Mouse (Mus musculus): Measurements from ENCODE around the gene Lekr1.

Gene Lekr1

DNA sequence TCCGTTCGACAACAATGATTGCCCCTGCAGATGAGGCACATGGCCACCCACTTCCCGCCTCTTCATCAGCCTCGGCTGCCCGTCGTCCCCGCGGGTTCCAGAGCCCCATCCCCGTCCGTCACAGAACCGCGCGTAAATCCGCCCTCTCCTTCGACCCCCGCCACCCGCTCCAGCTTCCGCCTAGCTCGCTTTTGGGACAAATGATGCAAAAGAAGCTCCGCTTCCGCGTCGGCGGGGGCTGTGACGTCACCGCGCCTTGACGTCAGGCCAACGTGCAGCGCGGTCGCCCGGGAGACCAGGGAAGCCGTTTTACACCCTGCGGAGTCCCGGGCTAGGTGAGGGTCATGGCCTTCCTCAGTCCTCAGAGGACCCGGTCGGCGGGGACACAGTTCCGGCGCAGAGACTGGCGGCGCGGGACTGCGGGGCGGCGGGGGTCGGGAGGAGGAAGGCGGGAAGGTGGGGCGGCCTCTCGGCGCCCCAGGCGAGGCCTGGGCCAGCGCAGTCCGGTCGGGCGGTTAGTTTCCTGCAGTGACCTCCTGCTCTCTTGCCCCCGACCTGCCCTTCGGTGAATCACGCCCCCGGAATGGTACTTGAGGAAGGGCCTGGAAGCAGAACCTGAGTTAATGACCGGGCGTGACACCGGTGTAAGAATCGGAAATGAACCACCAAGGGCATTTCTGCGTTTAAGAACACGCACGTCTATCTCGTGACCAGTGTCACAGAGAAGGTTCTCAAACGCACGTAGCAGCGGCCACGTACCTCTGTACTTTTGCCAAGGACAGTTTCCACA is at the start of gene Lekr1:
Gene Lekr1, plus strand, starts transcription at position 252 of the 790 bp plus-strand sequence.
- DNase-seq (ENCODE audit: low read depth, low spot score), result peak; percentile 75

DNA sequence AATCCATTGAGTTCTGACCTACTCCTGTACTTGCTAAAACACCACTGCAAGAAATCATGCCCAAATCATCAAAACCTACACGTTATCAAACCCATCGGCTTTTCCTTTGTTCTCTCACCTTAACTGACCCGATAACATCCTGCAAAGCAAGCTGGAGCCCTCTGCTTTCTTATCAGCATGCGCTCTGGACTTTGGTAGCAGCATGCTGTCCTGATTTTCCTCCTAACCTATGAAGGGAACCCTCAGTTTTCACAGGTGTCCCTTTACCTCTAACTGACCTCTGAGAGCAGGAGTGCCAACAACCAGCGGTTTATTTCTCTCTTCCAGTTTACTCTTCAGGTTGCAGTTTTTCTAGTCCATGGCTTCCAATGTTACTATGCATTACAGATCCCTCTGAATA is 48.5 kb upstream of the Lekr1 start:
- no peak for DNase-seq (ENCODE audit: low read depth, low spot score)

DNA sequence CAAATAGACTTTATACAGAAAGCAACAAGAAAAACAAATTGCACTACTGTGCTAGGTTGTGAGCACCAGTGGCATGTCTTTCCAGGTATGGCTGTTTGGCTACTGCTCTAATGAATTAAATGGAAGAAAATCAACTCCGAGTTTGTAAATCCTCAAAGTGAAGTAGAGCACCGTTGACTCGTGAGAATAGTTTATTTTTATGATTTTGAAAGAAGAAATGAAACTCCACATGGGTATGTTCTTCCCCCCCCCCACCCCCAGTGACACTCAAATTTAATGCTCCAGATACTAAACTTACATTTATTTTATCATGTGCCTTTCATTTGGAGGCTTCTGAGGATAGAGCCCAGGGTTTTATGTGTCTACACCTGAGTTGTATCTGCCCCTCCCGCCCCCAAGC is 46.7 kb upstream of the Lekr1 start:
- DNase-seq (ENCODE audit: low read depth, low spot score), result no peak

DNA sequence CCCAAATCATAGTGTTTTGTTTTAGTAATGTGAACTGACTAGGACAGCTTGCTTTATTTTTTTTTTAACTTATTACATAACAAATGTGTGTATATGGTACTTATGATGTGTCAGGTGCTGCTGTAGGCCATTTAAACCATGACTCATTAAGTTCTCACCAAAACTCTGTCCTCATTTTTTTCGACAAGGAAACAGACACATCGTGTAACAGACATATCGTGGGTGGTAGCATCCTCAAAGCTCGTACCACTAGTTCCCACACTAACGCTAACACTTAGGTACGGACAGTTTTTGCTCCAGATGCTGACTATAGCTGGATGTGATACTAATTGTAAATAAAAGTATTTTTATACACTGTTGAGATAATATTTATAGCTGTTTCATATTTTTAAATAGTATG is 43.0 kb upstream of the Lekr1 start:
- no peak for DNase-seq (ENCODE audit: low read depth, low spot score)

DNA sequence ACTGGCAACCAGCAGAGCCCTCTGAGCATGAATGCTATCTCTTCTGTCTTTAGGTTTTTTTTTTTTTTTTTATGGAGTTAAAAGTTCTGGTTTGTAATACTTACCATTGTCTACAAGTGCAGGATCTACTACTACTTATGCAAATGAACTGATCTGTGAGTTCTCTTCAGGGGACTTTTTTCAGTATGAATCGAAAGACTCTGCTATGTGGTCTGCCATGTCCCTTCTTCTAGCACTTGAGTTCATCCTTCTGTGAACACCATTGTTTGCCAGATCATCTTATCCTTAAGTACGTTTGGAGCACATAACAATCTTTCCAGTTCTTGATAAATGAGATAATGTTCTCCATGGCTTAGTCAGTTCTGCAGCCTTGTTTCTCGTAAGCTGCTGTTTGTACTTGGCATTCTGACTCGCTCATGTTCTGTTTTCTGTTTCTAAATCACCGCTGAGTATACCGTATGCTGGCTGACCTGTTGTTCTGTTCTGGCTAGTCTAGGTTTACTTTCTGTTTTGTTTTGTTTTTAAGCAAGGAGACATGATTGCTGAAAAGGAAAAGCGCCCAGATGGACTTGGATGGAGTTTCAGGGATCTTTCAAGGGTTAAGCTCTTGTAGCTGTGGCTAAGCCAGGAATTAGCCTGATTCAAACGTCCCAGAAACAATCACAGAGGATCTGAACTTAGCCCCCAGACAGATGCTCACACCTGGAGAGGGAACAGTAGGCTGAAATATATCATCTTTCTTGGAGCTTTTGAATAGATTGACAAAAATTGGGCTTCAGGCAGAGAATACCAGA is 40.3 kb upstream of the Lekr1 start:
- DNase-seq (ENCODE audit: low read depth, low spot score), result peak; percentile 14

DNA sequence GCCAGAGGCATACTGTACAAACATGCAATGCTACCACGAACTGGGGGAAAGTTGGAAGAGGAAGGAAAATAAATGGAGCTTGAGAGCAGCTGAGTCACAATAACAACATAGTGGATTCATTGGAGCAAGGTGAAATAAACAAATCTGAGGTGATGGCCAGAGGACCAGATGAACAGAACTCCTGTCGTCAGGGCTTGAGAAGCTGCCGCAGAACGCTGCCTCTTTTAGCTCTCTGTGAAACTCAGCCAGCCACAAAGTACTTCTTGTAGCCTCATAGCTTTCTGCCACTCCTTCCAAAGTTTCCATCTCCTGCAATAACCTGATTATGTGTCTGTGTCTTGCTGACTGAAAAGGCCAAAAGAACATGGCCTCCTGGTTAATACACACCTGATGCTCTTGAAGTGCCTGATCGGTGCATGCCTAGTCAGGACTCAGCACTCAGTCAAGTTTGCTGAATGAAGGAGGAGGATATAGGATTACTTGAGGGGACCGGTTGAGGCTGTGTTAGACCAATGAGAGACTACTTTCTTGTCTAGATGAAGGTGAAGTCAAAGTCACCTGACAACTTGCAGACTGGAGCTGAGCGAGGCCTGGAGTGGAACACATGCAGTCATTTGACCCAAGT is 39.6 kb upstream of the Lekr1 start:
- DNase-seq (ENCODE audit: low read depth, low spot score), result no peak

DNA sequence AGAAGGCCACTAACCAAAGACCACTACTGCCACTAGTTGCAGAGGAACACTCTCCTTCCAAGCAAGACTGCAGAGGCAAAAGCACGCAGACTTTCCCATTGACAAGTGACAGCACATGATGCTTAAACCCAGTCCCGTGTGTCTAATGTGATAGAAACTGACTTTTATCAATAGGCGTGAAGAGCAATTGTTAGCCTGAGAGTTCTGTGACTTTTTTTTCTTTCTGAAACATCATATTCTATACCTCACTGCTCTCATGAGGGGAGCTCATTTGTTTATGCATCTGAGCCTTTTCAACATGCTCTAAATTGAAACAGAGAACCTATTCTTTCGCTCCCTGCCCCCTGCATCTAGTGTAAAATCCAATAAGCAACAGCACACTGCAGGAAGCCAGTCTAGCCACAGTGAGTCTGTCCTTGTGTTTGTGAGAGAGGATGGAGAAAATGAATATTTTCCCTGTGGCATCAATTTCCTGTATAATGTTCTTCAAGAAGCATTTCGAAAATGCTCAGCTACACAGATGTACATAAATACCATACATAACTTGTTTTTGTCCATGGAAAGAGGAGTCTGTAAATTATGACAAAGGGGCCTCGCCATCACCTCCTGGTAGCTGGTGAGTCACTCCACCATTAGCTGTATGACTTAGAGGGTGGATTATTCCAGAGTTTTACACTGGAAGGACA is 38.9 kb upstream of the Lekr1 start:
- no peak for DNase-seq (ENCODE audit: low read depth, low spot score)

DNA sequence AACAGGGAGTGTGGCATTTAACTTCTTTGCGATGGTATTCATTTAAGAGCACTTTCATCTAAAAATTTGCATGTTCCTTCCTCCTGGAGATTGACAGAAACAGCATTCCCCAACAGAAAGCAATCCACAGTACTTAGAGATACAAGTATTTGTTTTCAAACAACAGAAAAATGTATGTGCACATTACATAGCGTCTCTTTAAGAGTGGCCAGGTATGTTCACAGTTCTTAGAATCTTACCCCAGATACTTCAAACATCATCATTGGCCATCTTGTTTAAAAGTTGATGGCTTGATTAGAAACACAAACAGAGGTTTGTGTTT is 38.4 kb upstream of the Lekr1 start:
- no peak for DNase-seq (ENCODE audit: low read depth, low spot score)

DNA sequence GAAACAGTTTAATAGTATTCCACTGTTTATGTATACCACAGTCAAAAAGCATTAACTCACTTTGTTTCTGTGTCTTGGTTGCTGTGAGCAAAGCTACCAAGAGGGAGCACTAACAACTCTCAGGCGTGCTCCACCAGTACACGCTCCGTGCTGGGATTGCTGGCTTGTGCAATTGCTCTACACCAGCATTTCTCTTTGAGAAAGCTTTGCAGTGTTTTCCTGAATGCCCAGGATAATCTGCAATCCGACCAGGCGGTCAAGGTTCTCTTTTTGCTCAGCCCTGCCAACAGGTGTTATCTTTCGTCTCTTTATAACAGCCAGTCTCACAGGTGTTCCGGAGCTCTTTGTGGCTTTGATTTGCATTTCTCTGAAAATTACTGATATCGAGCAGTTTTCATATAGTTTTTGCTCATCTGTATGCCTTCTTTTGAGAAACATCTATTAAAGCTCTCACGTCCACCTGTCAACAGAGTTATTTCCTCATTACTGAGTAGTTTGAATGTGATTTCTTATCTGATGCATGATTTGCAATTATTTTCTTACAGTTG is 36.4 kb upstream of the Lekr1 start:
- no peak for DNase-seq (ENCODE audit: low read depth, low spot score)

DNA sequence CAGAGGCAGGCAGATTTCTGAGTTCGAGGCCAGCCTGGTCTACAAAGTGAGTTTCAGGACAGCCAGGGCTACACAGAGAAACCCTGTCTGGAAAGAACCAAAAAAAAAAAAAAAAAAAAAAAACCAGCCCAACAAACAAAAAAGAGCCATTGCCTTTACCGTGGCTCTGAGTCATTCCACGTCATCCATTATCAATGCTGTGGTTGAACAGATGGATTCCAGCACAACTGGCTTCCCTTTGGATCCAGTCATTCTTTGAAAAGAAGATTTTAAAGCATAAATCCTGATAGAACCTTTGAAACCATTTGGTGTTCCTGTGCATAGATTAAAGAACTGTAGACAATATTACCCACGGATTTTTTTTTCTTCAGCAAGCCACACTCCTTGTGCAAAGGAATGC is 32.4 kb upstream of the Lekr1 start:
- no peak for DNase-seq (ENCODE audit: low read depth, low spot score)

DNA sequence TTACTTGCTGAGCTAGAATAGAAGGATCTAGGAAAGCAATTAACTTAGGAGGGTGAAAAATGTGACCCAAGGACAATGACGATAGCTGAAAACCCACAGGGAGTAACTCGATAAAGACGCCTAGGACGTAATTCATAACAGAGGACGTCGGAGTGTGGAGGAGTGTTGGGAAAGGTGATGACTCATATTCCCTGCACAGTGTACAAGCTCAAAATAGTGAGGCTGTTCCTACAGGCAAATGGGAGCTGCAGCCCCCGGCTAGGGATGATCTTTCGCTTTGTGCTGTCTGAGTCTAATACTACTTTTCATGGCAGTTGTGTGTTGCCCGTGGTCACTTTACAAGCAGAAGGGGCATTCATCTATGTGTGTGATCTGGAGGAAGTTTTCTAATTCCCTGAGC is 30.0 kb upstream of the Lekr1 start:
- DNase-seq (ENCODE audit: low read depth, low spot score), result no peak

DNA sequence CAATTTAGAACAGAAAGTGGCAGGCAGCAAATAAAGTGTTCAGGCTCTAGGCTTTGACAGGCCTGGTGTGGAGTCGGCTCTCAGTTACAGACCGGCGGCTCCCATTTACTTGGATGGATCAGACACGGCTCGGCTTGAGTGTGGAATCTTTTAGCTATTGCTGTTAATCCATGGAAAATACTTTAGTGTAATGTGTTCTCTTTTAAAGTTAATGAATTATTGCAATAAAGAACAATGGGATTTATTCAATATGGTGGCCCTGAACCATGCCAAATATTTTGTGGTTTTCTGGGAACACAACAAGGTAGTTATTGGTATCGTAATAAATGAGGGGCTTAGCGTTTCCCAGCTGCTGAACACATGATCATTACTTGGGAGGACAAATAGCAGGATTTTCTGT is 28.7 kb upstream of the Lekr1 start:
- DNase-seq (ENCODE audit: low read depth, low spot score), result no peak

DNA sequence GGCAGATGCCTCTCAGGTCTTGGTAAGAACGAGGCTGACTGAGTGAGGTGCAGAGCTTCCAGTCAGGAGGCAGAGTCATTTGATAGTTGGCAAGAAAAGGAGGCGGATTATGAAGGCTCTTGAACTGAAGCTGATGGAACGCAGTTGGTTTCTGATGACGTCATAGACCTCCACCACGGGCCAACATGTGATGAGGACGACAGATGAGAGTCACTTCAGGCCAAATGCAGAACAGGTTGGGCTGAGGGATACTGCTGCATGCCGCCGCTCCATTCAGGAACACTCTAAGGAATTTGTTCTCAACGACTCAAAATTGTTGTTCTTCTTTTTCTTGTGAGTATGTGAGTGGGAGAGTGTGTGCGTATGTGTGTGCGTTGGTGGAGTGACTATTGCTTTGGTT is 27.1 kb upstream of the Lekr1 start:
- DNase-seq (ENCODE audit: low read depth, low spot score), result no peak

DNA sequence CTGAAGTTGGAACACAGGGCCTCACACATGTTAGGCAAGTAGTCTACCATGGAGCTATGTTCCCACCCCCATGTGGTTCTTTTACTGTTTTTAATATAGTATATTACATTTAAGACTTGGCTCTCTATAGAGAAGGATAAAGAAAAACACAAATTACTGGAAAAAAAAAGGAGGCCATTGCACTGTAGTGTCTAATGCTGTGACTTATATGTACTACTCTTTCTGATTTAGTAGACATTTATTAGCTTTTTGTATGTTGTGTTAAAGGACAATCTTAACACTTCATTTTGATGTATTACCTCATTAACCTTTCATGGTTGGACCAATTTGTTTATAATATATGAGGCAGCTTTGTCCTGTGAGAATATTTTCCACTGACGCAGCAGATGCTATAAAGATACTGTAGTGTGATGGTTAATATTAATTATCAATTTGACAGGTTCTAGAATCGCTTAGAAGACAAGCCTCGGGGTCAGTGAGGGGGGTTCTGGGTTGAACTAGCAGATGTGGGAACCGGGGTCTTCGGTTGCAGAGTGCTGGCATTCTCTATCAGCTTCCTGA is 26.5 kb upstream of the Lekr1 start:
- no peak for DNase-seq (ENCODE audit: low read depth, low spot score)

DNA sequence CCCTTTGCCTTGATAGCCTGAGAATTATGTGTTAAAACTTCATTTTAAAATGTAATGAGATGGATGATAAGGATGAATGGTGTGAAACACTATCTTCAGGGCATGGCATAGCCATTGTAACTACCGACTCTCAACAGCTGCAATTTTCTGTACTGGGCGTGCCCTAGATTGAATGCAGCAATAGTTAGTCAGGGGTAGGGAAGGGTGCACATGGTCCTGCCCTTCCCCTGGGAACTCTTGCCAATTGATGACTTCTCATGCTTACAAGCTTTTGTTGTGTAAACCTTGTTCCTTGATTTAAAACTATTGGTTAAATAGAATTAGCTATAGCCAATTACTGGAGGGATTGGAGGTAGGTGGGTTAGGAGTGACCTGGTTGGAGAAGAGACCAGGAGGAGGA is 23.1 kb upstream of the Lekr1 start:
- DNase-seq (ENCODE audit: low read depth, low spot score), result no peak

DNA sequence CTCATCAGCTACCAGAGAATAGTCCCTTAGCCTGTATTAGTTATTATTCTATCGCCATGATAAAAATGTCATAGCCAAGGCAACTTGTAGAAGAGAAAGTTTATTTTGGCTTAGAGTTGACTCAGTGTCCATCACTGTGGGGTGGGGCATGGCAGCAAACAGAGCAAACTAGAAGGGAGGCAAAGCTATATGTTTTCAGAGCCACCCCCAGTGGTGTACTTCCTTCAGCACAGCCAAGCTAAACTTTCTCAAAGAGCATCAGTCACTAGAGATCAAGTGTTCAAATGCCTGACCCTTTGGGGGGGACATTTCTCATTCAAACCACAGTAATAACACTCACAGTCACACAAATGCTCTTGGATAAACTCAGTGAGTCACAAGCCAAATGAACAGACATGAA is 22.4 kb upstream of the Lekr1 start:
- DNase-seq (ENCODE audit: low read depth, low spot score), result no peak

DNA sequence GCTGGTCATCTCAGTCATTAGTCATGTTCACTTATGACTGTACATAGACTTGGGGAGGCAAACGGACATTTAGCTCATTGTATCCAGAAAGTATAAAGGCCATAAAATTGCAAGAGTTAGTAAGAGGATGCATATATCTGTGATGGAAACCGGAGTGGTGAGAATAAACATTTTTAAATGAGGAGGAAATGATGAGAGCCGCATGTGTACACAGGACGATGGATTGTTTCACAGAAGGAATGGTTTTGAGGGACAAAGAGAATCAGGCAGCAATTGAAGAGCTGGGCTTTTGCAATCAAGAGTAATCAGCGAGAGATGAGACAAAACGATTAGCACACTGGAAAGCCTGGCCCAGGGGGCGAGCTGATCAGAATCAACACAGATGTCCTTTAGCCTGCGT is 18.4 kb upstream of the Lekr1 start:
- DNase-seq (ENCODE audit: low read depth, low spot score), result no peak

DNA sequence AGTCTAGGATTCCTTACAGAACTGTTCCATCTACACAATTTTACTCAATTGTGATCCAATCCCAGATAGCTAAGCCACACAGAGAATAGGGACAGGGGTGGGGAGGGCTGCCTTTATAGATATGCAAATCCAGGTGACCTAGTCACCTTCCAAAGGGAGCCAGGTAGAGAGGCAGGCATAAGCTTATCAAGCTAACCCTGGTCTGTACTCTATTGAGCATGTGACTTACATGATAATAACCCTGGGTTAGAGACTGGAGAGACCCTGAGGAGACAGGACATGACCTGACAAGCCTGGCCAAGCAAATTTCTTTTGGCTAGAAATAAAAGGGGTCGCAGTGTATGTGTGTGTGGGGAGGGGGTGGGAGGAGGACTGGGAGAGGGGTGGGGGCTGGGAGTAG is 17.1 kb upstream of the Lekr1 start:
- DNase-seq (ENCODE audit: low read depth, low spot score), result no peak

DNA sequence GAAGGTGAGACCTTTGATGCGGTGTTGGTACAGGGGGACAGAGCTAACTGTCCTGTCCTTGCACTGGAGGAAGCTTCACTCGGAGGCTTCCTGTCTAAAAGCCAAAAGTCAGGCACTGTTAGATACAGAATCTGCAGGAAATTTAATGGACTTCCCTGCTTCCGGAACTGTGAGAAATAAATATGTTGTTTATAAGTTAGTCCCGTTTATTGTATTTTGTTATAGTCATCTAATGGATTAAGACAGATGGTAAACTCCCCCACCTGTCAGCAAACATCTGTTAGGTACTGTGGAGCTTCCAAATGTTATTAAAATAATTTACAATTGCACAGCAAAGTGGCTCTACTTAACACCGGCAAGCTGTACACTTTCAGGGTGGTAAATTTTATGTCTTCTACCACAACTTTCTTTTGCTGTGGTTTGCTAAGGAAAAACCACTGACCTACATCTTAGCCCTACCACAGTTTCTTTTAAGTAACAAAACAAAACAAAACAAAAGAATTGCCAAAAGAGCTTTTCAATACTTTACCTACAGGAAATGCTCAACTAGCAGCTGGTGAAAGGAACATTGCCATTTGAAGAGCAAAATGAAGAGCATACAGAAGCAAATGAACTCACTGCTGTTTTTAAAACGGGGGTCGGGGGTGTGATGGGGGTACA is 15.7 kb upstream of the Lekr1 start:
- DNase-seq (ENCODE audit: low read depth, low spot score), result no peak

DNA sequence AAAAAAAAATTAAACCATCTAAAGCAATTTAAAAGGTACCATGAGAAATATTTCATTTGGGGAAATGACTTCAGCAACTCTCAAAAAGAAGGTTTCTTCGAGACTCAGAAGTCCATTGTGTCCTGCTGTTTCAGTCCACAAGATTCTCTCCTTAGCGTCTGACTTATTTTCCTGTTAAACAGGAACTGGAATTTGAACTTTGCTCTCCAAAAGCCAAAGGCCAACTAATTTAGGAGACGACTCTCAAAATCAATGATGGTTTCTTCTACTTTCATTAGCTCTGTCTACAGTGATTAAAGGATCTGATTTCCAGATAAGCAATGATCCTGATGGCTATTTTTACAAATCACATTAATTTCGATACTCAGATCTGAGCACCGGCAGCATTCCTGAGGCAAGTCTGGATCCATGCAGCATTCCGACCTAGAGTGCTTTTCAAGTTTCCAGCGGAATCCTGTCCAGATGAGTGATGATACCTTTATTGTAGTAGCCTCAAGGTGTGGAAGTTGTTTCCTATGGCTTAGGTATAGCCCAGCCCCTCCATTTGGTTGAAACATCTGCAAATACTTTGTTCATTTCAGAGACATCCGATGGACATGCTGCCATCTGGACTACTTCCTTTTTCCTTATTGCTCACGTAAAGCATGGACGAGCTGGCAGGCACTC is 11.4 kb upstream of the Lekr1 start:
- no peak for DNase-seq (ENCODE audit: low read depth, low spot score)

DNA sequence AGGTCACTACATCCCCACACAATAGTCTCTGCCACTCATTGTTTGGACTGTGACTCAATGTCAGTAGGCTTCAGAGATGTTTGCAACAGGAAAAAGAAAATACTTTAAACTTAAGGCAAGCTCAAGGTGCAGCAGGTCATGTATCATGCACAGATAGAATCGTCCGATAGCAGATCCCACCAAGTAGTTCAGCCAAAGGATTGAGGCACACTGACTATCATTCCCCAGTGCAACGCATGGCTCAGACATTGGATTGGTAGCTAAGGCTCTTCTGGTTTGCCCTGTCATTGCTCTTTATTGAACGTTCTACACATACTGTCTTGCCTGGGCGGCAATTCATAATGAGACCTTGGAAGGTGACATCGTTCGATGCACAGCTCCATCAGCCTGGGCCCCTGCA is 9.6 kb upstream of the Lekr1 start:
- DNase-seq (ENCODE audit: low read depth, low spot score), result no peak
